Mouse (Mus musculus): ENCODE measurements around the gene Pcp2. TPM values are rescaled to one million over a fixed set of nuclear protein-coding genes. Genes with fewer than 3 reads are reported as not detected.

The Pcp2 gene
- total and polyA plus RNA-seq, 3 experiments, result 0.35 to 0.54 TPM; not detected in 1

- TF ChIP-seq CTCF (IDR thresholded peaks at IDR 0.05 in 2 of 3, conservative IDR thresholded peaks at IDR 0.05 in 1 of 3; ENCODE audit: control insufficient read depth in 1 of 3, insufficient read depth in 1 of 3, low read depth in 2 of 3, low read length in 3 of 3, poor library complexity in 1 of 3, severe bottlenecking in 1 of 3), result no peak
- no peak for TF ChIP-seq TAL1 (IDR thresholded peaks at IDR 0.05; ENCODE audit: low read length)
- TF ChIP-seq HCFC1 (IDR thresholded peaks at IDR 0.05; ENCODE audit: low read depth, low read length), result peak; percentile 71
- TF ChIP-seq E2F4 (IDR thresholded peaks at IDR 0.05; ENCODE audit: borderline replicate concordance, low read depth, low read length), result no peak
These were observed 5.5 kb upstream of the Pcp2 start, which contains the start of gene Stxbp2 (continued) for GRCm38 (mm10) chr8:3630647-3631477.

DNA sequence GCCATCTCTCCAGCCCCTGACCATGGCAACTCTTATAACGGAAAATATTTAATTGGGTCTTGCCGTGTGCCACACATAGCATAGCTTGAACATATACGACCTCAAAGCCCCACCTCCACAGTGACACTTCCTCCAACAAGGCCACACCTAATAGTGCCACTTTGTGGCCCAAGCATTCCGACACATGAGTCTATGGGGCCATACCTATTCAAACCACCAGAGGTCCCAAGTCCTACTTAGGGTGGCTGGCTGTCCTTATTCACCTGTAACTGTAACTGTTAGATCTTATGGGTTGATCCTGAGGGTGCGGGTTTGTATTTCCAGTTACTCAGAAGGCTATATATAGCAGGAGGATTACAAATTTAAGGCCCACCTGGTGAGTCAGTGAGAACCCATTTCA lies 2.7 kb upstream of the Pcp2 start:
- Histone ChIP-seq H3K4me1 (ENCODE audit: control insufficient read depth in 1 of 2, insufficient read depth in 2 of 2, low read length in 2 of 2) (peaks cover 10 to 18% of the 10 kb centered on the region in 2 experiments), H3K36me3 (ENCODE audit: control insufficient read depth in 1 of 2, insufficient read depth in 2 of 2, low read length in 2 of 2) (peaks cover 0 to 24% of the 10 kb centered on the region in 2 experiments; a peak in 2 of 4 replicates), H3K79me2 (ENCODE audit: control insufficient read depth, insufficient read depth, low read length, poor library complexity) (peaks cover 11% of the 10 kb centered on the region), H3K27me3 (ENCODE audit: control insufficient read depth in 1 of 2, insufficient read depth in 2 of 2, low read length in 2 of 2) (no peaks in the 10 kb centered on the region), H3K9ac (ENCODE audit: control insufficient read depth, low read depth, low read length, poor library complexity, severe bottlenecking) (no peak overlapping the region), H3K4me3 (ENCODE audit: control insufficient read depth in 1 of 2, insufficient read depth in 1 of 2, low read depth in 2 of 2, low read length in 2 of 2) (no peak overlapping the region), H3K9me3 (replicated peaks; ENCODE audit: insufficient read depth, low read length) (no peaks in the 10 kb centered on the region), H3K27ac (ENCODE audit: control insufficient read depth, low read depth, low read length) (peak overlapping the region; percentile 99)
- DNase-seq (ENCODE audit: low read depth, low spot score), result peak; percentile 78
- TF ChIP-seq TCF12 (IDR thresholded peaks at IDR 0.05; ENCODE audit: low read depth, low read length) (no peak), CTCF (IDR thresholded peaks at IDR 0.05 in 2 of 3, conservative IDR thresholded peaks at IDR 0.05 in 1 of 3; ENCODE audit: control insufficient read depth in 1 of 3, insufficient read depth in 1 of 3, low read depth in 2 of 3, low read length in 3 of 3, poor library complexity in 1 of 3, severe bottlenecking in 1 of 3) (peak in 2 of 3 experiments; percentile 43 to 53; a peak in 4 of 6 replicates), SMC3 (IDR thresholded peaks at IDR 0.05; ENCODE audit: low read depth, low read length) (peak; percentile 22; the same call in 1 of the 2 replicates)

DNA sequence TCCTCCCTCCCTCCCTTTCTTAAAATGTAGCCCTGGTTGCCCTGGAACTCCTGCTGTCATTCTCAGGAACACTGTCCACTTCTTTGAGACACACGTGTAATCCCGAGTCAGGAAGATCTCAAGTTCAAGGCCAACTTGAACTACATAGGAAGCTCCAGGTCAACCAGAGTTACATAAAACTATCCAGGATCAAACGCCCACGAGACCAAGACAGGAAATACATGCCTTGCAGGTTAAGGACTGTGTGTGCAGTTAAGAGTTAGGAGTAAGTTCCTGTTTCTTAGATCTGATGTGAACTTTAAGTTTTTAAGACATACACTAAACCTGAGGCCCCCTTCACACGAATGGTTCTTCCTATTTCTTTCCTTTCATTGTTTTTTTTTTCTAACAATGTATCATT lies 1.6 kb upstream of the Pcp2 start:
- H3K36me3 ChIP-seq (ENCODE audit: control insufficient read depth in 1 of 2, insufficient read depth in 2 of 2, low read length in 2 of 2), result peaks cover 0 to 26% of the 10 kb centered on the region in 2 experiments; a peak in 2 of 4 replicates
- peak overlapping the region; percentile 67 for H3K9ac ChIP-seq (ENCODE audit: control insufficient read depth, low read depth, low read length, poor library complexity, severe bottlenecking)
- H3K27ac ChIP-seq (ENCODE audit: control insufficient read depth, low read depth, low read length), result peak overlapping the region; percentile 99
- no peaks in the 10 kb centered on the region for H3K9me3 ChIP-seq (replicated peaks; ENCODE audit: insufficient read depth, low read length)
- H3K79me2 ChIP-seq (ENCODE audit: control insufficient read depth, insufficient read depth, low read length, poor library complexity), result peaks cover 8% of the 10 kb centered on the region
- H3K4me3 ChIP-seq (ENCODE audit: control insufficient read depth in 1 of 2, insufficient read depth in 1 of 2, low read depth in 2 of 2, low read length in 2 of 2), result peak overlapping the region; percentile 30 to 51
- peaks cover 10 to 23% of the 10 kb centered on the region in 2 experiments for H3K4me1 ChIP-seq (ENCODE audit: control insufficient read depth in 1 of 2, insufficient read depth in 2 of 2, low read length in 2 of 2)
- DNase-seq (ENCODE audit: low read depth, low spot score), result peak; percentile 90
- H3K27me3 ChIP-seq (ENCODE audit: control insufficient read depth in 1 of 2, insufficient read depth in 2 of 2, low read length in 2 of 2), result no peaks in the 10 kb centered on the region
- TF ChIP-seq CHD2 (IDR thresholded peaks at IDR 0.05; ENCODE audit: low read length) (peak; percentile 25), ZC3H11A (IDR thresholded peaks at IDR 0.05; ENCODE audit: low read depth, low read length) (no peak), MAFK (IDR thresholded peaks at IDR 0.05; ENCODE audit: borderline replicate concordance, low read depth, low read length) (no peak), BHLHE40 (IDR thresholded peaks at IDR 0.05; ENCODE audit: borderline replicate concordance, low read depth, low read length) (peak; percentile 39; the same call in 1 of the 2 replicates), SIN3A (IDR thresholded peaks at IDR 0.05; ENCODE audit: low read length) (peak; percentile 64), MYC (IDR thresholded peaks at IDR 0.05; ENCODE audit: low read depth, low read length) (peak; percentile 67; the same call in 1 of the 2 replicates), ZNF384 (IDR thresholded peaks at IDR 0.05; ENCODE audit: low read depth, low read length) (peak; percentile 73), ELF1 (IDR thresholded peaks at IDR 0.05; ENCODE audit: low read depth, low read length) (peak; percentile 42; the same call in 1 of the 2 replicates), HCFC1 (IDR thresholded peaks at IDR 0.05; ENCODE audit: low read depth, low read length) (peak; percentile 45; the same call in 1 of the 2 replicates), NELFE (IDR thresholded peaks at IDR 0.05; ENCODE audit: low read depth, low read length) (peak; percentile 43), TBP (IDR thresholded peaks at IDR 0.05; ENCODE audit: low read depth, low read length) (peak; percentile 44), NRF1 (IDR thresholded peaks at IDR 0.05; ENCODE audit: insufficient read depth, low read depth, low read length, poor library complexity, severe bottlenecking) (no peak), MXI1 (IDR thresholded peaks at IDR 0.05; ENCODE audit: low read depth, low read length) (peak; percentile 60; the same call in 1 of the 2 replicates), POLR2A (IDR thresholded peaks at IDR 0.05; ENCODE audit: control insufficient read depth in 1 of 2, insufficient read depth in 1 of 2, low read depth in 1 of 2, low read length in 2 of 2, poor library complexity in 1 of 2) (peak in 1 of 2 experiments; percentile 50; a peak in 2 of 4 replicates), POLR2AphosphoS2 (IDR thresholded peaks at IDR 0.05; ENCODE audit: low read length) (peak; percentile 29; the same call in 1 of the 2 replicates), MAX (IDR thresholded peaks at IDR 0.05; ENCODE audit: low read length) (peak; percentile 51; the same call in 1 of the 2 replicates), TAL1 (IDR thresholded peaks at IDR 0.05; ENCODE audit: low read length) (peak; percentile 13; the same call in 1 of the 2 replicates), TCF12 (IDR thresholded peaks at IDR 0.05; ENCODE audit: low read depth, low read length) (peak; percentile 38; the same call in 1 of the 2 replicates), USF1 (IDR thresholded peaks at IDR 0.05; ENCODE audit: low read depth, low read length) (peak; percentile 40; the same call in 1 of the 2 replicates), CHD1 (IDR thresholded peaks at IDR 0.05; ENCODE audit: low read depth, low read length) (peak; percentile 46; the same call in 1 of the 2 replicates), GATA1 (IDR thresholded peaks at IDR 0.05; ENCODE audit: low read depth, low read length) (peak; percentile 40; the same call in 1 of the 2 replicates), ZKSCAN1 (IDR thresholded peaks at IDR 0.05; ENCODE audit: low read depth, low read length) (no peak), JUND (IDR thresholded peaks at IDR 0.05; ENCODE audit: low read depth, low read length) (no peak)
